Mouse (Mus musculus) bone marrow, adult 2 months (tissue): ENCODE data around the gene Tnfsfm13.

Source experiments
- CTCF ChIP-seq: fragments of 200-500 bp; IDR thresholded peaks from 2 replicates; pipeline ENCODE4 v1.5.1; 2011; ENCODE audit warnings: low read length, control low read depth; ENCODE audit not compliant: control insufficient read depth, insufficient read depth
- POLR2A ChIP-seq: fragments of 200-500 bp; IDR thresholded peaks from 2 replicates; pipeline ENCODE4 v1.6.1; 2011; ENCODE audit warnings: low read depth, mild to moderate bottlenecking, control low read depth, low read length, borderline replicate concordance; ENCODE audit not compliant: control insufficient read depth

GRCm38 (mm10) chr11:69671726-69672124 is 24.2 kb downstream of the Tnfsfm13 start:
- TF ChIP-seq POLR2A (no peak), CTCF (no peak)
